Mouse (Mus musculus) erythroblast, embryonic 14.5 days (primary cell): ENCODE results near the gene Cebpa. TPM values are rescaled to one million over a fixed set of nuclear protein-coding genes. Genes with fewer than 3 reads are reported as not detected.

Experiments used
- H3K27me3 ChIP-seq: 2 replicates; pipeline ENCODE4 v1.6.1; 2012; ENCODE audit warnings: inconsistent platforms; ENCODE audit not compliant: control insufficient read depth
- H3K36me3 ChIP-seq: 2 replicates; pipeline ENCODE4 v1.6.1; 2012; ENCODE audit warnings: mild to moderate bottlenecking, inconsistent platforms; ENCODE audit not compliant: control insufficient read depth
- H3K4me1 ChIP-seq: 2 replicates; pipeline ENCODE4 v1.6.1; 2012; ENCODE audit warnings: inconsistent platforms; ENCODE audit not compliant: control insufficient read depth
- H3K4me3 ChIP-seq: replicated peaks from 2 replicates; pipeline ENCODE3; 2012; ENCODE audit warnings: moderate library complexity, mild to moderate bottlenecking, inconsistent platforms
- H3K9me3 ChIP-seq: 2 replicates; pipeline ENCODE4 v1.6.1; 2012; ENCODE audit warnings: low read length, inconsistent platforms, mixed read lengths; ENCODE audit not compliant: control insufficient read depth
- GATA1 ChIP-seq: IDR thresholded peaks from 2 replicates; pipeline ENCODE4 v1.6.1; 2012; ENCODE audit warnings: low read length, inconsistent platforms, mixed read lengths
- TAL1 ChIP-seq: IDR thresholded peaks from 3 replicates; pipeline ENCODE4 v1.6.1; 2012; ENCODE audit warnings: low read length, inconsistent platforms, mixed read lengths
- polyA plus RNA-seq: library from polyadenylated mRNA; stranded (reverse); fragments of >175 nt; gene quantifications from 2 replicates; pipeline ENCODE4 v1.2.3, GENCODE M21; 2012

Cebpa gene
- polyA plus RNA-seq, 1 experiment, result 0.25 TPM

DNA sequence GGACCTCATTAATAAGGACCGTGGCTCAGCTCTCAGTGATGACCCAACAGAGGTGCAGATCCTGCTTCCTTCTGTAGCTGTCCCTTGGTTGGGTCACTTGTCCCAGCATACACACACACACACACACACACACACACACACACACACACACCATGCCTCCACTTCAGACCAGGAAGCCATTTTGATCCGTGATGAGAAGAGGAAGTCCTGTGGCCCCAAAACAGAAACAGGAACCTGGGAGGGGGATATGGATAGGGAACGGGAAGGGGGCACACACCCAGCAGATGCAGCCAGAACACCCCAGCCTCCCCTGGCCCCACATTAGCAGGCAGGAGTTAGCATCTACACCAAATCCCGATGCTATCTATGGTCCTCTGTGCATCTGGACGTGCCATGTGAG lies 31.8 kb downstream of the Cebpa start:
- Histone ChIP-seq H3K4me1 (peaks cover 6% of the 10 kb centered on the region), H3K4me3 (no peak overlapping the region), H3K27me3 (no peaks in the 10 kb centered on the region; the same call in 1 of the 2 replicates), H3K9me3 (no peaks in the 10 kb centered on the region), H3K36me3 (no peaks in the 10 kb centered on the region)
- TF ChIP-seq GATA1 (no peak), TAL1 (no peak)

DNA sequence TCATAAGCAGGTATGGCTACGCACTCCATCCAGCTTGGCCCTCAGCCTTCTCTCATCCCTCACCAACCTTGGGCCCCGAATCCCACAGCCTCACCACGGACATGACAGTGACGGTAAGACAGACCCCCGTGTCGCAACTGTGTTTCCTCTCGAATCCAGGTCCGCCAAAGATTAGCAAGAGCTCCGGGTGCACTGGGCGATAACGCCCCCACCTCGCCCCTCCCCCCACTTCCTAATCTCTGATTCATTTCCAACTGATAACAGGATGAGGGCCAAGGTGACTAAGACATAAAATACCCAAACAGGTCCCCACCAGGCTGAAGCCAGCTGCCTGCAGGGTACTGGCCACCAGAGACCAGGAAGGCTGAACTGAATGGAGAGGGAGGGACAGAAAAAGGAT lies 35.4 kb downstream of the Cebpa start:
- Histone ChIP-seq H3K4me1 (peaks cover 6% of the 10 kb centered on the region), H3K36me3 (no peaks in the 10 kb centered on the region), H3K4me3 (no peak overlapping the region), H3K9me3 (no peaks in the 10 kb centered on the region), H3K27me3 (no peaks in the 10 kb centered on the region; the same call in 1 of the 2 replicates)
- TF ChIP-seq TAL1, result no peak
- TF ChIP-seq GATA1, result no peak

DNA sequence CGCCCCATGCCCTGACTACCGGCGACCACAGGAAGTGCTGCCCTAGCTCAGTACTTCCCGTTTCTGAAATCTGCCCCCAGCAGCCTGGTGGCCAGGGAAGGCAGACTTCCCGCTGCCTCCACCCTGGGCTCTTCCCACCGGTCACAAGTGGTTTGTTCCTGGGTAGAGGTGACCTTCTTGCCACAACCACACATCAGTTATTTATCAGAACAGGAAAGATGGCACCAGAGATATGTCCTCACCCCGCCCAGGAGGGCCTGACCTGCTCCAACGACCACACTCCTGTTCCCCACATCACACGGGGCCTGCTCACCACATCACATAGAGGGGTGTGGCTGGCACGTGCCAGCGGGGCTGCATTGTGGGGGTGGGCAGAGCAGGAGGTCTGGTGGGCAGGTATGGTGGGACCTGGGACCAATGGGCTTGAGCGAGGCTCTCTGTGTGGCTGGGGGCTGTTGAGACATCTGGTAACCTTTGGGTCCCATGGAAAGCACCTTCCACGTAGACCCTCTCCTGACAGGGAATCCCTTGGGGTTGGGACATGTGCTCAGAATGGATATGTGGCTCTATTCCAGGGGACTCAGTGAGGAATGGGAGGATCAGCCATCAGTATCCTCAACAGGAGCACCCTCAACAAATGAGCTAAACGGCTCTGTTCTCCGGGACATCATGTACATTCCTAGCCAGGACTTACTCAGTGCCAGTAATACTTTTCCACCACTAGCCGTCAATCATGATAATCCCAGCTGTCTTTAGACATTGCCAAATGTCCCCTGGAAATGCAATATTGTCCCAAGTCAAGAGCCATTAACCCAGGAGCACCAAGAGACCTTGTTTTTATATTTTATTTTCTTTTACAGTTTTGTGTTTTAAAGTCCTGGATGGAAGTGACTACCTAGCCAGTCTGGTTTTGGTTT lies 37.7 kb downstream of the Cebpa start:
- Histone ChIP-seq H3K4me1 (peaks cover 6% of the 10 kb centered on the region), H3K27me3 (no peaks in the 10 kb centered on the region; the same call in 1 of the 2 replicates), H3K4me3 (no peak overlapping the region), H3K9me3 (no peaks in the 10 kb centered on the region), H3K36me3 (no peaks in the 10 kb centered on the region)
- no peak for TF ChIP-seq GATA1
- TF ChIP-seq TAL1, result no peak

DNA sequence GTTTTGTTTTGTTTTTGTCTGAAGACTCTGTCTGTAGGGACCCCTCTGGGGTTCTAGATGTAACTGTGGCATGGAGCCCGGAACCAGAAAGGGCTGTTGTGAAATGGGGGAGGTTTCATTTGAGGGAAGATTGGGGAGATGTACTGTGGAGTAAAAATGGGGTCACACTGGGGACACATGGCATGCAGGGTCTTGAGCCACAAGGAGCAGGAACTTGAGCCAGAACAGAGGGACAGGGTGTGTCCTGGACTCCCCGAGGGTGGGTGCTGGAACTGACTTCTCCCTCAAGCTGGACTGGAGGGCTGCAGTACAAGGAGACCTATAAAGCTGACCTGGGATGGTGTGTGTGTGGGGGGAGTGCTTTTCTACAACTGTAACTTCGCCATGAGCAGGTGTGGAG lies 38.4 kb downstream of the Cebpa start:
- Histone ChIP-seq H3K4me3 (no peak overlapping the region), H3K36me3 (no peaks in the 10 kb centered on the region), H3K4me1 (peaks cover 6% of the 10 kb centered on the region), H3K27me3 (no peaks in the 10 kb centered on the region; the same call in 1 of the 2 replicates), H3K9me3 (no peaks in the 10 kb centered on the region)
- TF ChIP-seq TAL1 (no peak), GATA1 (no peak)

DNA sequence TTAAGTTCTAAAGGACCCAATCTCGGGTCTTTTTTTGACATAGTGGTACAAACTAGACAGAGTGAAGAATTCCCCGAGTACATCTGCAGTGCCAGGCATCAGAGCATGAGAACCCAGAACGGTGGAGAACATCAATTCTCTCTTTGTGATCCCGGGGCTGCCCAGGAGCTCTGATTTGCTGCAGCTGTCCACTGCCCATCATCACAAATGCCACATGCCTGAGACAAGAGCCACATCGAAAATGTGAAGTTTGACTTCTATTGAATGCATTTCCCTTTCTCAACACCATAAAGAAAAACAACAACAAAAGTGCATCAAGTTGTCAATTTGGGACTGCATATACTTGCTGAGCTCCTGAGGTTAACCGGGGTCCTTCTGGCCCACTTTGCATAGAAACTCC lies 43.4 kb downstream of the Cebpa start:
- no peaks in the 10 kb centered on the region for H3K4me1 ChIP-seq
- H3K9me3 ChIP-seq, result no peaks in the 10 kb centered on the region
- no peak overlapping the region for H3K4me3 ChIP-seq
- H3K36me3 ChIP-seq, result no peaks in the 10 kb centered on the region
- TF ChIP-seq TAL1 (no peak), GATA1 (no peak)
- H3K27me3 ChIP-seq, result no peaks in the 10 kb centered on the region

DNA sequence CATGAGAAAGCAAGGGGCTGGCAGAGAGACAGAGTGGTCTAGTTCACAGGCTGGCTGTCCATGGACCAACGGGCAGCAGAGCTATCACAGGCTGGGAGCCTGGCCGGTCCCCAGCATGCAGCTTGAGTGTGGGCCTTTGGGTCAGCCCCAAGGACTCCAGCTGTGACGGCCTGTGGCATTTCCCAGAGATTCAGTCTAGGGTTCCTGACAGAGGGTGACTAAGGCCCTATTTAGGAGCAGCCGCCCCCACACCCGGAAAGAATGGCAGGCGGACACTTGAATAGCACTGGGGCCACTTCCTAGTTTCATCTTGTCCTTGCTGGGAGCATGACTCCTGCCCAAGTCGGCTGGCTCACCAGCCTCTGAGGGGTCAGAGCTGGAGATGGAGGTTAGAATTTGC lies 44.5 kb downstream of the Cebpa start:
- Histone ChIP-seq H3K27me3 (no peaks in the 10 kb centered on the region), H3K4me1 (no peaks in the 10 kb centered on the region), H3K9me3 (no peaks in the 10 kb centered on the region), H3K36me3 (no peaks in the 10 kb centered on the region), H3K4me3 (no peak overlapping the region)
- TF ChIP-seq GATA1 (no peak), TAL1 (no peak)

DNA sequence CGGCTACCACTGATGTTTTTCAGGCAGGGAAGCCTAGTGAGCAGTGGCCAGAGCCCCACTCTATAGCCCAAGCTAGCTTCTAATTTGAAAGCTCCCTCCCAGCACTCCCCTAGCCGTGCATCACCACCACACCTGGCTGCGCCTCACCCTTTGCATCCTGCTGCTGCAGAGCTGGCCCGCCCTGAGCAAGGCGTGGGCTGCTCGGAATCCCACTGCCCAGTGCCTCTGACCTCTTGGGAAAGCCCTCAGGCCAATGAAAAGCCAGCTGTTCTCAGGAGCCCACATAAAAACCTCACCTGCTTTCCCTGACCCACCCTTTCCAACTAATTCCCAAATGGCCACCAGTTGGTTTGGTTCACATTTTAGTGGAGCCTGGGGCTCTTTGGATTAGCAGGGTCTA lies 45.0 kb downstream of the Cebpa start:
- H3K27me3 ChIP-seq, result no peaks in the 10 kb centered on the region
- TF ChIP-seq TAL1 (no peak), GATA1 (no peak)
- no peak overlapping the region for H3K4me3 ChIP-seq
- H3K4me1 ChIP-seq, result no peaks in the 10 kb centered on the region
- H3K36me3 ChIP-seq, result no peaks in the 10 kb centered on the region
- H3K9me3 ChIP-seq, result no peaks in the 10 kb centered on the region

DNA sequence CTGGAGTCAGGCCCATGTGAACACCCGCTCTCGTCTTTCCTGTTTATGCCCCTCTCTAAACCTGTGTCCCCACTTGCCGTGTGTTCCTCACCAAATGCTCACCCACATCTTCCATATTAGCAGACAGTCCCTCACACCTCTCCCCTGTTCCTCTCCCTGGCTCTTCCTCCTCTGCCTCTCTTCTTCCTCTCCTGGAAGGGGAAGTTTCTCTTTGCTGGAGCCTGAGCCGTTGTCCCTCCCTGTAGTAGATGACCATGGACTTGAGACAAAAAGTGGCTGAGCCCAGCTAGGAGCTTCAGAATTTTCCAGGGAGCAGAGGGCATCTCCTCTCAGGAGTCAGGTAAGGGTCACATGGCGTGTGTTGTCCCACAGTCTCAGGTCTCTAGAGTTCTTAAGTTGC lies 47.9 kb downstream of the Cebpa start:
- Histone ChIP-seq H3K9me3 (no peaks in the 10 kb centered on the region), H3K27me3 (no peaks in the 10 kb centered on the region), H3K36me3 (no peaks in the 10 kb centered on the region), H3K4me1 (no peaks in the 10 kb centered on the region), H3K4me3 (no peak overlapping the region)
- no peak for TF ChIP-seq TAL1
- TF ChIP-seq GATA1, result no peak

DNA sequence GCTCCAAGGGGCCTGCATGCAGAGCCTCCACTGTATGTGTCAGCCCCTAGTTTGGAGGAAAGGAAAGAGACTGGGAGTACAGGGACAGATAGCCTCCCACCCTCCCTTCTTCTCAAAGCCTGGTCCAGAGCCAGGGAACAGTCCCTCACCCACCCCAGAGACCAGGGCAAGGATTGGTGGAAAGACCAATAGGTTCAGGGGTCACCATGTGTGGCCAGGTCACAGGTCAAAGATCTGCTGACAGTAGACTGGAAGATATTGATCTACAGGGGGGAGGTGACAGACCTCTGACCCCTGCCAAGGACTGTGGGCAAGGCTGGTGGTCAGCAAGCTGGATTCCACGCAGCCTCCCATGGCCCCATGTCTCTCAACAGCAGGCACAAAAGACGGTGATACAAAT lies 48.8 kb downstream of the Cebpa start:
- no peak for TF ChIP-seq GATA1
- no peaks in the 10 kb centered on the region for H3K36me3 ChIP-seq
- H3K4me1 ChIP-seq, result no peaks in the 10 kb centered on the region
- H3K27me3 ChIP-seq, result no peaks in the 10 kb centered on the region
- no peaks in the 10 kb centered on the region for H3K9me3 ChIP-seq
- H3K4me3 ChIP-seq, result no peak overlapping the region

DNA sequence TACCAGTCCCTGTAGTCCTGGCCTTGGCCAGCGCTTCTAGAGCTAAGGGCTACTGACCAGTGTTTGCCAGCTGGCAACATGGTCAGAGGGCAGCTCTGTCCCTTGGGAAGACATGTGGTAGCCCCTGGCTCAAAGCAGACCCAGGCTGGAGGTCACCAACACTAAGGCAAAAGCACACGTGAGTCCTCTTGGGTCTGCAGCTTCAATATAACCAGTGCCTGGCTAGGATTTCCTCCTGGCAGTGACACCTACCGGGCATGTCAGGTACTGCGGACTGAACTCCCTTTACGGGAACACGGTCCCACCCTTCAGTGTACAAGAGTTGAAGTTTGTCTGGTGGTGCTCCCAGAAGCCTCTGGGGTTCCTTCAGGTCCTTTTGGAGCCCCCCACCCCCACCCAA lies 50.2 kb downstream of the Cebpa start:
- Histone ChIP-seq H3K4me1 (no peaks in the 10 kb centered on the region), H3K27me3 (no peaks in the 10 kb centered on the region)

More for the DNA sequence above, 50.2 kb downstream of the Cebpa start:
- Histone ChIP-seq H3K36me3 (no peaks in the 10 kb centered on the region), H3K9me3 (no peaks in the 10 kb centered on the region), H3K4me3 (no peak overlapping the region)
- TF ChIP-seq TAL1, result no peak
- TF ChIP-seq GATA1, result no peak

Other genes starting within 250 kb of the Cebpa start
- gene Pepd, start 206.9 kb upstream of the Cebpa start, polyA plus RNA-seq, result 4.7 and 5.5 TPM in 2 replicates
- gene Cebpg, start 62.7 kb upstream of the Cebpa start, polyA plus RNA-seq, result 2.1 and 2.2 TPM in 2 replicates
- gene Slc7a10, start 67.1 kb downstream of the Cebpa start, polyA plus RNA-seq, result not detected in 2 replicates
- gene Lrp3, start 96.2 kb downstream of the Cebpa start, polyA plus RNA-seq, result 0.04 TPM in 1 of 2 replicates, not detected in the other
- gene Gpatch1, start 199.1 kb downstream of the Cebpa start, polyA plus RNA-seq, result 0.32 and 0.41 TPM in 2 replicates
- 0.03 and 0.04 TPM in 2 replicates for gene Rhpn2, start 214.9 kb downstream of the Cebpa start, polyA plus RNA-seq